Mouse (Mus musculus): ENCODE measurements at regions not wholly inside any gene's neighbourhood (a gene's known extent, or its start where the extent isn't known, plus 50 kb on each side); places are given as distances from the start of the nearest gene placed in this dataset.

GRCm38 (mm10) chrX:21293666-21294065 is 118.2 kb upstream of the Gm21876 start:
- DNase-seq: peak; percentile 33

- peak; percentile 2 for DNase-seq
Observed at GRCm38 (mm10) chrX:21295460-21295859, 120.0 kb upstream of the Gm21876 start.

GRCm38 (mm10) chrX:21297349-21297748 is 121.9 kb upstream of the Gm21876 start:
- DNase-seq: no peak

GRCm38 (mm10) chrX:21334499-21335032 is 149.8 kb upstream of the Agtr2 start:
- peak; percentile 58 for DNase-seq

- no peak for DNase-seq
Observed at GRCm38 (mm10) chrX:21344397-21344796, 139.9 kb upstream of the Agtr2 start.

GRCm38 (mm10) chrX:21350503-21350902 is 133.8 kb upstream of the Agtr2 start:
- DNase-seq: peak; percentile 23

- peak; percentile 14 for DNase-seq
Observed at GRCm38 (mm10) chrX:21352350-21352749, 132.0 kb upstream of the Agtr2 start.

- DNase-seq: peak; percentile 76
Observed at GRCm38 (mm10) chrX:21360771-21361667, 123.3 kb upstream of the Agtr2 start.

GRCm38 (mm10) chrX:21385221-21385620 is 99.1 kb upstream of the Agtr2 start:
- no peak for DNase-seq

- DNase-seq: no peak
Observed at GRCm38 (mm10) chrX:21389992-21390391, 94.4 kb upstream of the Agtr2 start.

GRCm38 (mm10) chrX:21393212-21393611 is 91.1 kb upstream of the Agtr2 start:
- no peak for DNase-seq

- peak; percentile 5 for DNase-seq
Observed at GRCm38 (mm10) chrX:21424797-21425196, 59.5 kb upstream of the Agtr2 start.

- DNase-seq: no peak
Observed at GRCm38 (mm10) chrX:21428081-21428480, 56.3 kb upstream of the Agtr2 start.

GRCm38 (mm10) chrX:21433501-21433900 is 50.8 kb upstream of the Agtr2 start:
- DNase-seq: peak; percentile 6
